Mouse (Mus musculus) cerebellum, adult 9-11 months (tissue): ENCODE measurements around the gene Ikzf3.

ENCODE experiments used
- DNase-seq: peaks from one replicate; pipeline ENCODE4 v3.0.0; 2022

Ikzf3 gene

GRCm38 (mm10) chr11:98472696-98473095, 73.1 kb downstream of the Ikzf3 start:
- no peak for DNase-seq

DNA sequence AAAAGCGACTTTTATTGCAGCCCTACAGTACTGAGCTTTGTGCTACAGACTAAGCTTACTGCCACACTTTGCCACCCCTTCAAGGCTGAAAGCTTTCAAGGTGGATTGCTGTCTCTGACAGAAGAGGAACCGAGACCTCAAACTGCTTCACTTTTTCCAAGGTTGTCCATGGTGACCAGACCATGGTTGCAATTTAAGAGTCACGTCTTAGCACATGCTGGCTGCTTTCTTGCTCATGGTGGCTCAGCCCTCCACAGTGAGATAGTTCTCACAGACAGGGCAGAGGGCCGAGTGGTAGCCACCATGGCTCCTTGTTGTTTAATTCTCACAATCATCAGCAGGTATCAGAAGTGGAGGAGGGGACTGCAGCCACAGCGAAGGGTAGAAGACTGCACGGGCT, 75.0 kb downstream of the Ikzf3 start:
- no peak for DNase-seq

DNA sequence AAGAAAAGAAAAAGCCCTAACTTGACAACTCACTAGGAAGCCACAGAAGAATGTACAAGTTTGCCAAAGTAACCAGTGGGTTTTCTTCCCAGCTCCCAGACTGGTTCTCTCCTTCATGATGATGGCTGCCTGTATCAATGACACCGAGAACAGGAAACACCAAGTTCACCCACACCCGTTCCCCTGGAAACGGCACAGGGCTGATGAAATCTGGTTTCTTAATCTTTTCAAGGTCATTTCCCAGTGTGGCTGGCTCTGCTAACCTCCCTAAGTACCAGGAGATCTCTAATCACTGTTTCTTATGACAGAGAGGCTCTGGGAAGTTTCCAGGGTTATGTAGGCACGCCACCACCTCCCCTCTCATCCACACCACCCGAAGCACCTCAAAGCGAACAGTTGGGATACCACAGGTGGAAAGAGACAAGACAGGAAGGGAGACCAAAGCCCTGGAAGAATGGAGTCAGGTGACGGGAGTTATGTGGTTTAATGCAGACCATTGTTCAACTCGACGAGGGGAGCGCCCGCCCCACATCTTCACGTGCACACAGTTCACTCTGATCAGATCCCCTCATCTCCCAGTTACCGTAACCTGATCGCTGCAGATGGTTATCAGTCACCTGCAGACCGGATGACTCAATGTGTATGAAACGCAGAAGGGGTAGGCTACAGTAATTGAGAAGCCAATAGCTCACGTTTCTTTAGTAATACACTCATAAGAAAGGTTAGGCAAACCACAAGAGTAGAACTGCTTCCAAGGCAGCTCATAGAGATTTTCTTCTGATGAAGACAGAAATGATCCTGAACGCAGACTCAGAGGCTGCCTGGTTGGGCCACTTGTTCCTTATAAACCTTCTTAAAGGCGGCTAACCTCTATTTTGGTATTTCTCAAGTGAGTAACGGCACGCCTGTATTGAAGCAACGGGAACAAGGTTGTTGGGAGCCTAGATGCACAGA, 75.8 kb downstream of the Ikzf3 start:
- DNase-seq: no peak

- DNase-seq: no peak
Measured at GRCm38 (mm10) chr11:98464516-98464915, 81.3 kb downstream of the Ikzf3 start.

DNA sequence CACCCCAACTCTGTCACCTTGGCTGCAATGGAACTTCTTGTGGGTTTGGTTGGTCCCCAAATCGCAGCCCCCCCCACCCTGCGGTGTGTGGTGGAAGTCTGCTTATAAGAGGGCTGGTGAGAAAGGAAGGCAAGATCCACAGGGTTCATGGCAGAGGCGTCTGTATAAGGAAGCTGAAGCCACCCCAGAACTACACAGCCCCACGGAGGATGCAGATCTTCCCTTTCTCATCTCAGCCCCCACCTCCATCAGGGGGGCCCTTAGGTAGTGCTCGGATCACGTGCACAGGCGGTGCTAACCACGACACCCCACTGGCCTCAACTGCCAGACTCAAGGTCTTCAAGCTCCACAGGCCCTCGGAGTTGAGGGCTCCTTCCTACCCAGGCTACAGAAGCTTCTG, 81.9 kb downstream of the Ikzf3 start:
- DNase-seq: no peak

GRCm38 (mm10) chr11:98462255-98462654, 83.6 kb downstream of the Ikzf3 start:
- no peak for DNase-seq

- no peak for DNase-seq
Measured at GRCm38 (mm10) chr11:98461109-98461720, 84.6 kb downstream of the Ikzf3 start.

DNA sequence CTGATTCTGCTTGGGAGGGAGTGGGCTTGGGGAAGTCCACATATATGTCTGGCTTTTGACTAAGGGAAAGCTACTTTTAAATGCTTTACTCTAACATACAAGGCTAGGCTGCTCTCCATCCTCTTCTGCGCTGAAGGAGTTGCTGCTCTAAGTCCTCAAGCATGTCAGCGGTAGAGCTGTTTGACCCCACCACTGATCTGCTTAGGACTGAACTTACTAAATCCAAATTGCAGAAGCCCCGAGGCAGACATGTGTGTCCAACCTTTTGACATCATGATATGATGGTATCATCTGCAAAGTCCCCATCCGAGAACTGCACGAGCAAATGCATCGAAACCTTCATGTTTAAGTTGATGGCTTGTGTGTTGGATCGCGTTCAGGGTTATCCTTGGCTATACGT, 86.0 kb downstream of the Ikzf3 start:
- DNase-seq: no peak

GRCm38 (mm10) chr11:98459071-98459741, 86.6 kb downstream of the Ikzf3 start:
- DNase-seq: peak; percentile 22

DNA sequence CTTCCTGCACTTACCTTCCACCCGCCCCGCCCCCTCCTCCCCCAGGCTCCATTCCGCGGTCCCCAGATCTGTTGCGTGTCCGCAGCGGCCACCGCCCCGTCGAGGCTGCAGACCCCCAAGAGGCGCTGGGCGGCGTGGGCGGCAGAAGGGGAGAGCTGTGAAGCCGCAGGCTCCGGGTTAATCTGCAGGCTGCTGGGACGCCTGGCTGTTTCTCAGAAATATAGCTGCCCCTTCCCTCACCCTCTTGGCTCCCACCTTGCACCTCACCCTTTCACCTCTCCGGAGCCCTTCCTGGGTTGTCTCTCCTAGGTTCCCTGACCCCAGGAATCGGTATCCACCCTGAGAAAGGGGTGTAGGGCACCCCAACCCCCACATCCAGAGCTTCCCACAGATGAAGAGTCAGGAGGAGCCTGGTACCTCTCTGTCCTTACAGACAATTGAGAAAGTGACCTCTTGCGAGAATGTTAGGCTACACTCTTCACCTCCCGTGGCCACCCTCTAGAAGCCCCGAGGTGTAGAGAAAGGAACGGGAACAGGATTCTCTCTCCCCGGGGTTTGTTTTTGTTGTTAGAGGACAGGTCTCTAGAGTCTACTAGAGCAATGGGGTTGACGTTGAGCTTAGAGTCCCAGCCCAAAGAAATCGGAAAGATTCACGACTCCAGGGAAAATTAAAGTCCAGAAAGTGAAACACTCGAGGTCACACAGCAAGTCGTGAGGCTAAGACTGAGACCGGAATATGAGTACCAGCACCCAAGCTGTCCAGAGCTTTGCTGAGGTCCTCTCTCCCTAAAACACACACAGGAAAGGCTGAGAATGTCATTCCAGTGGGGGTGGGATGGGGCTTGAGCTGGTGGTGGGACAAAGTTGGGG, 87.5 kb downstream of the Ikzf3 start:
- peak; percentile 51 for DNase-seq

DNA sequence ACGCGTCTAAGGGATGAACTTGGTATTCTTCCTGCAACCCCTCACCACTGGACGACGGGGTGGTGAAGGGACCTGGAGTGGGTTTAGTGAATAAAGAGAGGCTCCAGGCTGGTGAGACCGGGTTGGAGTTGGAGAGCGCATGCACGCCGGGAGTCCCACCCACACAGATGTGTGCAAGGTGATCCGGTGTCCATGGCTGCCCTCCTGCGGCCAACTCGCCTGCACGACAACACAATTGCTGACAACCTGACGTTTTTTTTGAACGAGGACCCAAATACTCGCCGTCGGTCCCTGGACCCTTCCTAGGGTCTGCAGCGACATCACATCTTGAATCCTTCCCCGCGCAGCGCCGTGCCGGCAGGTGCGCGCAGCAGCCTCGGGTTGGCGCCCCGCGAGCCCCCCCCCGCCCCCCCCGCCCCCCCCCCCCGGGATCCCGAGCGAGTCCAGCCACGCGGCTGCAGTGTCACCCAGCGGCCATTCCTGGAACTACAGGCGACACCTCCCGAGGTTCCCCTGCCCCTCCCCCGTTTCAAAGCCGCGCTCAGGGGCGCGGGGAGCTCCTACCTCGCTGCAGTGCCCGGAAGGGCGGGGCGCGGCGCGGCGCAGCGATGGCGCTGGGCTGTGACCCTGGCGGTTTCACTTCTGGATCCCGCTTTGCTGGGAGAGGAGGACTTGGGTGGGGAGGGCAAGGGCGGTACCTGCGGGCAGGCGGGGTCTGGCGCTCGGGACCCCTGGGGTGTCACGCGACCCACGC, 88.3 kb downstream of the Ikzf3 start:
- DNase-seq: peak; percentile 89

DNA sequence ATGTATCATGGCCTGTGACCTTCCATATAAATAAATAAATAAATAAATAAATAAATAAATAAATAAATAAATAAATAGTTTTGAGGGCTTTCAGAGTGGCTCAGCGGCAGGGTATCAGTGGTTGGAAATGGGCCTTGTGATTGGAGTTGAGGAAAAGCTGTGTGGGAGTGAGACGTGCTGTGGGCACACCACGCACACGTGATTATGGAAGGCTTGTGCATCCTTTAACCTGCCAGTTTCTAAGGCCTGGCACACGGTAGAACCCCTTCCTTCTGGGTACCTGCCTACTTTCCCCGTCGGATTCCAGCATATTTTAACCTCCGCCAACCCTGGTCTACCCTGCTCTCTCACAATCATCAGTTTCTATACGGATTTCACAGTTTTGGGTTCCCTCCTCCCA, 88.9 kb downstream of the Ikzf3 start:
- DNase-seq: no peak

DNA sequence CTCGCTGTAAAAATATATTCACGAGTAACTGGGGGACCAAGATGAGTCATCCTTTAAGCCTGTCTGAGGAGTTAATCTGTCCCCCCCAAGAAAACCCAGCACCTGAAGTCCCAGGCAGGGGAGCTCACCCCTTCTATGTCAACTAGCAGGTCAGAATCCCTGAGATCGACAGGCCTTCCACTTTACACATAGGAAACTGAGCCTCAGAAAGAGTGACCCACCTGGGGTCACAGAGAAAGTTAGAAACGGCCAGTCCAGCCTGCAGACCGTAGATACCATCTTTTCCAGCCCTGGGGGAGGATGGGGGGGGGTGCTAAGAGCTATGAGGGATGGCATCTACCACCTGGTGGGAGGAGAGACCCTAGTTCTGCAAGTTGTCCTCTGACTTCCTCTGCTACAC, 89.3 kb downstream of the Ikzf3 start:
- peak; percentile 20 for DNase-seq

GRCm38 (mm10) chr11:98455484-98455883, 90.3 kb downstream of the Ikzf3 start:
- DNase-seq: peak; percentile 20

- DNase-seq: no peak
Measured at GRCm38 (mm10) chr11:98449921-98450771, 95.7 kb downstream of the Ikzf3 start.

GRCm38 (mm10) chr11:98449419-98449818, 96.4 kb downstream of the Ikzf3 start:
- DNase-seq: peak; percentile 52

DNA sequence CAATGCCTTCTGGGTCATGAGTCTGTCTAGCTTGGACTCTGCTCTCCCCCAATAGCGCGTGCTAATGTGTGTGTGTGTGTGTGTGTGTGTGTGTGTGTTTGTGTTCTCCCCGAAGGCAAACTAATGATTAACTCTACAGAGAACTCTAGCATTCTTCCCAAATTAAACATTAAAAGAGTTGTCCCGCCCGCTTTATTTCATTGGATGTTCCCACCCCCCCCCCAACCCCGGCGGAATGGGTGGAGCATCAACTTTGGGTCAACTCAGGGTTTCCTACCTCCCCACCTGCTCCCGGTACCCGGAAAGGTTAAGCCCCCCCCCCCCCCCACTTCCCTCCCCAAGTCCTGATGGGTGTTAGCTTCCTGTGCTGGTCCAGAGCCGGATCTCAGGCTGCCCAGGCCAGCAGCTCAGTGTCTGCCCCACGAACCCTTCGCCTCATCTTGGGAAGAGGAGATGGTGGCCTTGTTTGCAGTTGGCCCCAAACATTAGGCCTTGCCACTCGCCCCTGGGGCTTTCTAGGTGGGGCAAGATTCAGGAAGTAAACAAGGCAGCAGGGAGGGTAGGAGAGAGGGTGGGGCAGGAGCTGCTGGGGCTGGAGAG, 97.5 kb downstream of the Ikzf3 start:
- no peak for DNase-seq

DNA sequence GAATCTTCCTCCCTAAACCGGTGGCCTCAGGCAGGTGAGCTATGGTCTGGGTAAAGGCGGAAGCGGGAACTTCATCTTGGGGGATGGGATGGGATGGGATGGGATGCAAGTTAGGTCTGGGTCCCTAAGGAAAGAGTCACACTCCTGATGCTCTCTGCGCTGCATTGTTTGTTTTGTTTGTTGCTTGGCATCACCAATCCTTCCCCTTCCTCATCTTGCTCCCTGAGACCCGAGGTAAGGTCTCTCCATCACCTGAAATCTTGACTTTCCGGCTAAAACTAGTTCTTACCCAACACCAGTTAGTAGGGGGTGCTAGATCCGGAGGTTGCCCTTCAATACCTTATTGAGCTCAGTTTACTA, 98.4 kb downstream of the Ikzf3 start:
- DNase-seq: no peak

DNA sequence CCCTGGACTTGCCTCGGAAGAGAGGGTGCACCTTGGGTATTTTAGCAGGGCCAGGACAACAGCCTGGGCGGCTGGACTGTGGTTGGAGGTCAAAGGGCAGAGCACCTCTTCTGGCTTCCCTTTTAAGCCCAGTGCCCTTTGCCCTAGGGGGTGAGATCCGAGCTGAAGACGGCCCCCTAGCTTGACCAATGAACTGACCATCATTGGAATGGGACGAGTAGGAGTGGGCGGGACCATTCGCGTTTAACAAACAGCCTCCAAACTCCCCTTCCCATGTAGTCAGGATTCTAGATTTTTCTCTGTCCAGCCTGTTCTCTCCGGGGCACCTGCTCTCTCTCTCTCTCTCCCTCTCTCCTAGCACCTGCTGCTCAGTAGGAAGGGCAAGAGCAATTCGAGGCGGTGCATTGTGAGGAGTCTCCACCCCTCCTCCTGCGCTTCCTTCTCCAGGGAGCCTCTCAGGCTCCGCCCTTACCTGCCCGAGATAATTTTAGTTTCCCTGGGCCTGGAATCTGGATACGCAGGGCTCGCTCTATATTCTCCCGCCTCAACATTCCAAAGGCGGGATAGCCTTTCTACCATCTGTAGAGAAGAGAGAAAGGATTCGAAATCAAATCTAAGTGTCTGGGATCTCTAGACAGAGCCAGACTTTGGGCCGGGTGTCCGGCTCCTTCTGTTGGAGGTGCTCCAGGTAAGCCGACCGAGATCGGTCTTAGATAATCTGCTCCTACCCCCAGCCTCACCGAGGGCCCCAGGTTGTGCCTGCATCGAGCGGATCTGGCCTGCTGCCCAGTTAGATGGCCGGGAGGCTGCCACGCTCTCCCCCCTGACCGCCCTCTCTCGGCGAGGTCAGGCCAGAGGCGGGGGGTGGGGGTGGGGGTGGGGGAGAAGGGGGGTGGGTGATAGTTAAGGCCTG, 99.0 kb downstream of the Ikzf3 start:
- peak; percentile 80 for DNase-seq

DNA sequence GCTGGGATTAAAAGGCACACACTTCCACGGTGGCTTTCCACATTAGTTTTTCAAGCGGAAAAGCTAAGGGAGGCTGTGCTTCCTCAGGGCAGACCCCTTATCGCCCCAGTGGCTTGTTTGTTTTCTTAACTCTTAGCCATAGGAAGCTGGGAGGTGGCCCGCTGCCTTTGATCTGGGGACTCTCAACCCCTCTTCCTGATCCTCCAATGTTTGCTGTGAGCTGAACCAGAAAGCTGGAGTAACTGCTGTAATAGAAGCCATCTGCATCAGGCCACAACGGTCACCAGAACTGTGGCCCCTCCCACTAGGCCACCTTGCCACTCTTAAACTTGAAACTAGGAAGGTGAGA, 99.6 kb downstream of the Ikzf3 start, which contains the start of gene Grb7:
Gene Grb7, plus strand, starts transcription at position 182 of the 349 bp plus-strand sequence.
- no peak for DNase-seq
